Mouse (Mus musculus): ENCODE data around the gene Tmem214. TPM values are rescaled to one million over a fixed set of nuclear protein-coding genes. Genes with fewer than 3 reads are reported as not detected.

The Tmem214 gene
- polyA plus RNA-seq, 1 experiment: 46.1 TPM

DNA sequence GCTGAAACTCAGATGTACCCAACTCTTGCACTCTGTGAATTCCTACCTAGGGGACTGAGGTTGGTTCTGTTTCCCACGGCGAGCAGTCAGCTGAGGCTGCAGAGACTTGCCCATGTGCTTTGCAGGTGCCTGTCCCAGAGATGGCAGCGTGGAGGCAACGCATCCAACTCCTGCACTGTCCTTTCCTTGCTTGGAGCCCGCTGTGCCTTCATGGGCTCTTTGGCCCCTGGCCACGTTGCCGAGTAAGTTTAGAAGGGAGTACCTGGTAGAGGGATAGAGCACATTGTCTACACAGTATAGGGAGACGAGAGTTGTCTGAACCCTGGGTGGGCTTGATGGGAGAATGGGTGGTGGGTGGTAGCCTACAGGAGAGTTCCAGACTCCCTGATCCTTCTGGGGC lies 56.8 kb downstream of the Tmem214 start:
- Histone ChIP-seq H3K27me3 (ENCODE audit: control insufficient read depth, insufficient read depth, insufficient read length) (no peaks in the 10 kb centered on the region), H3ac (ENCODE audit: control insufficient read depth, insufficient read length, low read depth) (no peak overlapping the region), H3K79me2 (ENCODE audit: control insufficient read depth, insufficient read depth) (no peaks in the 10 kb centered on the region), H3K79me3 (ENCODE audit: low read depth) (no peaks in the 10 kb centered on the region), H3K36me3 (ENCODE audit: control insufficient read depth, insufficient read depth) (no peaks in the 10 kb centered on the region), H3K4me3 (ENCODE audit: insufficient read depth, poor library complexity, severe bottlenecking) (no peak overlapping the region)
- TF ChIP-seq MYOG (IDR thresholded peaks at IDR 0.05; ENCODE audit: control insufficient read depth, extremely low read depth, insufficient read length): no peak
- no peak for TF ChIP-seq USF1 (IDR thresholded peaks at IDR 0.05; ENCODE audit: low read depth)
- no peak for TF ChIP-seq CTCF (IDR thresholded peaks at IDR 0.05; ENCODE audit: control insufficient read depth, insufficient read depth, insufficient read length)
- TF ChIP-seq FOSL1 (IDR thresholded peaks at IDR 0.05; ENCODE audit: insufficient read depth, low read length, poor library complexity, severe bottlenecking): no peak
- TF ChIP-seq MAX (IDR thresholded peaks at IDR 0.05): no peak

DNA sequence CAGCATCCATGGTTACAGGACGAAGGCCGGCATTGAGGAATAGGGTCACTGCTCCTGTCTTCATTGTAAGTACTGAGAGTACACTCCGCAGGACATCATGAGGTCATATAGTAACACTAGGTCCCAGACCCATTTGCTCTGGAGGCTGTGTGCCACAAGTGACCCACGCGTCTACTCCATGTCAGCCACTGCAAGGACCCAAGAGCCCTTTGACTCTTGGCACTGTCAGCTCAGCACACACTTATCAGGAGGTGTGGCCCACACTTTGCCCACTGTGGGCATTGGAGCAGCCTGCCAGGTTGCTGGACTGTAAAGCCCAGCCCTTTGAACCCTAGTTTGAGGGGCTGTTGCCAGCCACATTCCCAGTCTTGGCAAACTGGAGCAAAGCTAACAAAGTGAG lies 57.4 kb downstream of the Tmem214 start:
- no peaks in the 10 kb centered on the region for H3K79me3 ChIP-seq (ENCODE audit: low read depth)
- H3K27me3 ChIP-seq (ENCODE audit: control insufficient read depth, insufficient read depth, insufficient read length): no peaks in the 10 kb centered on the region
- no peak overlapping the region for H3ac ChIP-seq (ENCODE audit: control insufficient read depth, insufficient read length, low read depth)
- no peaks in the 10 kb centered on the region for H3K79me2 ChIP-seq (ENCODE audit: control insufficient read depth, insufficient read depth)
- no peaks in the 10 kb centered on the region for H3K36me3 ChIP-seq (ENCODE audit: control insufficient read depth, insufficient read depth)
- TF ChIP-seq MYOG (IDR thresholded peaks at IDR 0.05; ENCODE audit: control insufficient read depth, extremely low read depth, insufficient read length) (no peak), FOSL1 (IDR thresholded peaks at IDR 0.05; ENCODE audit: insufficient read depth, low read length, poor library complexity, severe bottlenecking) (no peak), USF1 (IDR thresholded peaks at IDR 0.05; ENCODE audit: low read depth) (no peak), CEBPB (IDR thresholded peaks at IDR 0.05; ENCODE audit: low read depth) (no peak), CTCF (IDR thresholded peaks at IDR 0.05; ENCODE audit: control insufficient read depth, insufficient read depth, insufficient read length) (no peak)
- no peak overlapping the region for H3K4me3 ChIP-seq (ENCODE audit: insufficient read depth, poor library complexity, severe bottlenecking)

DNA sequence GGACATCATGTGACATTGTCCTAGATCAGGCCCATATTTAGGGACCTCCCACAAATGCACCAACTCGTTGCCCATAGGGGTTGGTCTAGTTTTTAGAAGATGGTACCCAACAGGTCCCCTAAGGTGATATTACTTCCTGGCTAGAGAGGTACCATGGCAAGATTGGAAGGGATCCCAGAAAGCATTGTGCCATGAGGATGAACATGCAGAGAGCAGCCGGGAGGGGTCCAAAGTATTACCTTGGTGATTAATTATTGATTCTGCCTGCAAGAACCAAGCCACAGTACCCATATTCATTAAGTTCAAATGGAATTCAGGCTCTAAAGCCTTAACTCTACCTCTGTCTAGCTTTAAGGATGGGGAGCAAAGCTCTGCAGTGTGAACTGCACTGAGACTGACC lies 58.3 kb downstream of the Tmem214 start:
- TF ChIP-seq USF1 (IDR thresholded peaks at IDR 0.05; ENCODE audit: low read depth): no peak
- TF ChIP-seq MYOD1 (IDR thresholded peaks at IDR 0.05; ENCODE audit: control insufficient read depth, insufficient read length, low read depth): no peak

DNA sequence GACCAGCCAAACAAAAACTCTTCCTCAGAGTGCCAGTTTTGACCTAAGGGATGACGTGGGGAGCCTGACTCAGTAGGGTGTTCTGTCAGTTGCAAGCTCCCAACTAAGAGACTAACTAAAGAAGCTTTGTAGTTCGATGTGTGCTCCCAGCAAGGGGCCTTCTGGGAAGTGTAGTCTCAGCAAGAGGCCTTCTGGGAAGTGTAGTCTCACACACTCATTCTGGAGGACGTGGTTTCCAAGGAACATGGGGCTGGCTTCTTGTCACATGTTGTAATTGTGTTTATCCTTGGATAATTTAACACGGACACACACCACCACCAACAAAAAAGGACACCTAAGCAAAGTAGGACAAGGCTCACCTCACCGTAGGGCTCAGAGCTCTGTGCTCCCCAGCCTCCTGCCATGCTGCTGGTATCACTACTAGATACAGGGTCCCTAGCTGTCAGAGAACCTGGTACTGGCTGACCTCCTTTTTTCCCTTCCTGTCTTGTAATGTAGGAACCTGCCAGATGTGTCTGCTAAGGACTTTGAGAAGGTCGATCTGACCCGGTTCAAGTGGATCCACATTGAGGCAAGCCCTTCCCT lies 60.2 kb downstream of the Tmem214 start:
- H3K36me3 ChIP-seq (ENCODE audit: control insufficient read depth, insufficient read depth): no peaks in the 10 kb centered on the region
- TF ChIP-seq MAX (IDR thresholded peaks at IDR 0.05): no peak
- no peak for TF ChIP-seq CEBPB (IDR thresholded peaks at IDR 0.05; ENCODE audit: low read depth)
- TF ChIP-seq FOSL1 (IDR thresholded peaks at IDR 0.05; ENCODE audit: insufficient read depth, low read length, poor library complexity, severe bottlenecking): no peak
- no peak for TF ChIP-seq CTCF (IDR thresholded peaks at IDR 0.05; ENCODE audit: control insufficient read depth, insufficient read depth, insufficient read length)
- TF ChIP-seq MYOG (IDR thresholded peaks at IDR 0.05; ENCODE audit: control insufficient read depth, extremely low read depth, insufficient read length): no peak
- no peak for TF ChIP-seq USF1 (IDR thresholded peaks at IDR 0.05; ENCODE audit: low read depth)
- TF ChIP-seq MYOD1 (IDR thresholded peaks at IDR 0.05; ENCODE audit: control insufficient read depth, insufficient read length, low read depth): no peak
- H3K79me3 ChIP-seq (ENCODE audit: low read depth): no peaks in the 10 kb centered on the region
- H3ac ChIP-seq (ENCODE audit: control insufficient read depth, insufficient read length, low read depth): no peak overlapping the region
- no peaks in the 10 kb centered on the region for H3K27me3 ChIP-seq (ENCODE audit: control insufficient read depth, insufficient read depth, insufficient read length)
- no peaks in the 10 kb centered on the region for H3K79me2 ChIP-seq (ENCODE audit: control insufficient read depth, insufficient read depth)
- H3K4me3 ChIP-seq (ENCODE audit: insufficient read depth, poor library complexity, severe bottlenecking): no peak overlapping the region

More for the DNA sequence above, 58.3 kb downstream of the Tmem214 start:
- H3K4me3 ChIP-seq (ENCODE audit: insufficient read depth, poor library complexity, severe bottlenecking): no peak overlapping the region
- H3K79me3 ChIP-seq (ENCODE audit: low read depth): no peaks in the 10 kb centered on the region
- no peaks in the 10 kb centered on the region for H3K36me3 ChIP-seq (ENCODE audit: control insufficient read depth, insufficient read depth)
- H3K27me3 ChIP-seq (ENCODE audit: control insufficient read depth, insufficient read depth, insufficient read length): no peaks in the 10 kb centered on the region
- no peaks in the 10 kb centered on the region for H3K79me2 ChIP-seq (ENCODE audit: control insufficient read depth, insufficient read depth)
- no peak overlapping the region for H3ac ChIP-seq (ENCODE audit: control insufficient read depth, insufficient read length, low read depth)

Other genes starting within 250 kb of the Tmem214 start
- gene Slc35f6, start 220.1 kb upstream of the Tmem214 start, polyA plus RNA-seq (2012; fragmentation: generic; extraction: Trizol): 24.9 TPM
- 185 TPM for gene Cenpa, start 201.2 kb upstream of the Tmem214 start, polyA plus RNA-seq (2012; fragmentation: generic; extraction: Trizol)
- gene Dpysl5, start 156.4 kb upstream of the Tmem214 start, polyA plus RNA-seq (2012; fragmentation: generic; extraction: Trizol): 0.01 TPM
- 12.0 TPM for gene Mapre3, start 53.4 kb upstream of the Tmem214 start, polyA plus RNA-seq (2012; fragmentation: generic; extraction: Trizol)
- 5.2 TPM for gene Agbl5, start 20.7 kb downstream of the Tmem214 start, polyA plus RNA-seq (2012; fragmentation: generic; extraction: Trizol)
- 348 TPM for gene Ost4, start 39.8 kb downstream of the Tmem214 start, polyA plus RNA-seq (2012; fragmentation: generic; extraction: Trizol)
- 9.9 TPM for gene Emilin1, start 45.4 kb downstream of the Tmem214 start, polyA plus RNA-seq (2012; fragmentation: generic; extraction: Trizol)
- 16.2 TPM for gene Khk, start 53.4 kb downstream of the Tmem214 start, polyA plus RNA-seq (2012; fragmentation: generic; extraction: Trizol)
- gene Cgref1, start 77.6 kb downstream of the Tmem214 start, polyA plus RNA-seq (2012; fragmentation: generic; extraction: Trizol): 8.2 TPM
- gene Preb, start 92.3 kb downstream of the Tmem214 start, polyA plus RNA-seq (2012; fragmentation: generic; extraction: Trizol): 108 TPM
- 0.07 TPM for gene Tcf23, start 100.7 kb downstream of the Tmem214 start, polyA plus RNA-seq (2012; fragmentation: generic; extraction: Trizol)
- 70.7 TPM for gene Atraid, start 180.3 kb downstream of the Tmem214 start, polyA plus RNA-seq (2012; fragmentation: generic; extraction: Trizol)
- gene Slc5a6, start 180.9 kb downstream of the Tmem214 start, polyA plus RNA-seq (2012; fragmentation: generic; extraction: Trizol): 11.6 TPM
- 64.9 TPM for gene Cad, start 186.8 kb downstream of the Tmem214 start, polyA plus RNA-seq (2012; fragmentation: generic; extraction: Trizol)
- not detected for gene Dnajc5g, start 238.3 kb downstream of the Tmem214 start, polyA plus RNA-seq (2012; fragmentation: generic; extraction: Trizol)
- gene Slc30a3, start 240.2 kb downstream of the Tmem214 start, polyA plus RNA-seq (2012; fragmentation: generic; extraction: Trizol): 0.71 TPM
- gene Trim54, start 248.7 kb downstream of the Tmem214 start, polyA plus RNA-seq (2012; fragmentation: generic; extraction: Trizol): 6.5 TPM